Mouse (Mus musculus): ENCODE results near the gene Rab14.

The Rab14 gene

DNA sequence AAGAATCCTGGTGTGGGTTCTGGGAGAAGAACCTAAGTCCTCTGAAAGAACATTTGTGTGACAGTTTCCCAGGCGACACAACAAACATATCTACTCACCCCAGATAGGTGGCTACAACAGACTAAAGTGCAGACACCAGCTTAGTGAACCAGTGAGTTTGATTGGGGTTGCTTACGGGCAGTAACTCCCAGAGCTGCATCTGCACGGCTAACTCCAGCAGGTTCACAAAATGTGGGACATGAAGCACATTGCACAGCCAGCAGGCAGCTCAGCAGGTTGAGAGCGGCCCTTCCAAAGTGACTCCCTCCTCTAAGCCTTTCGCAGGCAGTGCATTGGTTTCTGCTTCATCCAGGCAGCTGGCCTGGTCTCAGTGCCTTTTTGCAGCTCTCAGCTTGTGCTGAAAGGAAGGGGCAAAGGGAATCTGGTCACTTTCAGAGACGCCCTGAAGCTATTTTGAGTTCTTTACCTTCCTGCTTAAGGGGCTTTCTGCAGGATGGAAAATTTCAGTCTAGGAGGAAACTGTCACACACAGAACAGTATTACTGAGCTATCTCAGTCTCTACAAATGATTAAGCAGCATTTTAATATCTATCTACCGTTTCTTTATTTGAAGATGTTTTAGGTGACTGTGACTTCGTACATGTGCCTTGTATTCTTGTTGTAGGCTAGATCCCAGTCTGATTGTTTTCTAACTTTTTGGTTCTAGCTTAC, 46.9 kb downstream of the Rab14 start:
- no peak for DNase-seq

- no peak for DNase-seq
Observed at GRCm38 (mm10) chr2:35153179-35153578, 47.7 kb downstream of the Rab14 start.

GRCm38 (mm10) chr2:35151303-35151882, 49.5 kb downstream of the Rab14 start:
- no peak for DNase-seq

GRCm38 (mm10) chr2:35148806-35149205, 52.1 kb downstream of the Rab14 start:
- no peak for DNase-seq

- no peak for DNase-seq
Observed at GRCm38 (mm10) chr2:35141673-35142072, 59.2 kb downstream of the Rab14 start.

DNA sequence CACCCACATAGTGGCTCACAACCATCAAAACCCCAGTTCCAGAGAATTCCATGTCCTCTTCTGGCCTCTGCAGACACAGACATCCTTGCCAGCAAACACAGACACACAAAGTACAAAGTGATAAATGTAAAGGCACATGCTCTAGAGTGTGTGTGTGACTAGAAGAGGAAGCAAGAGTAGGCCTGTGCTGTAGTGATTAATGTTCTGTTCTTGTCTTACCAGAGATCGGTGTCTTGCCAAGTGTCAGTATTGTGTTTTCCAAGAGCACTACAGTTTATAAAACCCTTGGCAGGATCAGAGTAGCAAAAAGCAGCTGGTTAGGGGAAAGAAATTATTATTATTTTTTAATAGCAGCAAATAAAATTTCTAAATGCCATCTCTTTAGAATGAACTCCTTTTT, 62.3 kb downstream of the Rab14 start:
- no peak for DNase-seq

GRCm38 (mm10) chr2:35133891-35134290, 67.0 kb downstream of the Rab14 start:
- DNase-seq, result no peak

DNA sequence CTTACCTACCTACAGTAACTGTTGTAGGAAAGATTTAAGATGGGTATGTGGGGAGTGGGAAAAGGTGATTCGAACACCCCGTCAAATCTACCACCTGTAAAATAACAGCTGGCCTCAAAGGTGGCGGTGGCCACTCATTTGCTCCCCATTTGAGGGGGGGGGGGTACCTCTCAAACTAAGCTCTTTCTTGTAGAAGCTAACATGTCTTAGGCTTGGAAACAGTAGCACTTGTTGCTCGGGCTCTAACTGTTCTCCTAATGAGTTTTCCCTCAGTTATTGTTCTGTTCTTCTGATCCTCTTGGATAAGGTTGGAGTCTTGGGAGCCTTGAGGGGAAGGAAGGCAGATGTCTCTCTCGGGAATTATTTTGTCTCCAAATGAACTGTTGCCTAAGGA, 68.3 kb downstream of the Rab14 start:
- no peak for DNase-seq

- DNase-seq, result peak; percentile 93 to 95
Observed at GRCm38 (mm10) chr2:35131991-35132661, 68.8 kb downstream of the Rab14 start.

DNA sequence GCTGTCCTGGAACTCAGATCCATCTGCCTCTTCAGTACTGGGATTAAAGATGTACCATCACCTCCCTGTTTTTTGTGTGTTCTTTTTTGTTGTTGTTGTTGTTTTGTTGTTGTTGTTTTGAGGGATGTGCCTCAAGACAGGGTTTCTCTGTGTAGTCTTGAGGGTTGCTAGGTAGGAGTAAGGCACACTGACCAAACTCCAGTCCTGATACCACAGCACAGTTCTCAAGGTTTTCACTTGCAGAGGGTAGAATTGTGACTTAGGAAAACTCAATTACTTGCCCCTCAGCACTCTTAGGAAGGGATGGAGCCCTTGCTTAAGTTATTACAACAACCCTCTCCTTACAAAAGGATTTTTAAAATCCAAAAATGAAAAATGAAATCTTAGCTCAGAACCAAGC, 69.4 kb downstream of the Rab14 start:
- no peak for DNase-seq

Data from thymus, postnatal 36 days (tissue).